Mouse (Mus musculus) hindbrain, embryonic 10.5 days (tissue): Measurements from ENCODE around the gene Tmc3. TPM values are rescaled to one million over a fixed set of nuclear protein-coding genes. Genes with fewer than 3 reads are reported as not detected.

Experiments
- DNase-seq: peaks from one replicate; pipeline ENCODE4 v3.0.0-alpha.2; 2017; ENCODE audit warnings: low spot score
- H3K27ac ChIP-seq: fragments of 300-500 bp; sonication (generic); 2 replicates; pipeline ENCODE4 v1.5.1; 2016; ENCODE audit warnings: mild to moderate bottlenecking, moderate library complexity
- H3K27me3 ChIP-seq: fragments of 300-500 bp; sonication (generic); 2 replicates; pipeline ENCODE4 v1.6.1; 2016; ENCODE audit warnings: mild to moderate bottlenecking; ENCODE audit not compliant: poor library complexity, insufficient read depth, severe bottlenecking
- H3K36me3 ChIP-seq: fragments of 300-500 bp; sonication (generic); 2 replicates; pipeline ENCODE4 v1.6.1; 2016; ENCODE audit warnings: mild to moderate bottlenecking, moderate library complexity
- H3K4me1 ChIP-seq: fragments of 300-500 bp; sonication (generic); replicated peaks from 2 replicates; pipeline ENCODE4 v1.6.1; 2016; ENCODE audit warnings: mild to moderate bottlenecking
- H3K4me3 ChIP-seq: fragments of 300-500 bp; sonication (generic); 2 replicates; pipeline ENCODE4 v1.5.1; 2016; ENCODE audit warnings: mild to moderate bottlenecking, moderate library complexity
- H3K9me3 ChIP-seq: fragments of 300-500 bp; sonication (generic); 2 replicates; pipeline ENCODE4 v1.6.1; 2016; ENCODE audit warnings: mild to moderate bottlenecking, moderate library complexity
- WGBS: fragments of 180-500 bp; shearing (Covaris S2); methylation state at CpG from one replicate; pipeline ENCODE4 v1.1.7; 2016; 5-methylcytosine and 5-hydroxymethylcytosine counted together
- polyA plus RNA-seq: library from polyadenylated mRNA; unstranded; fragments of >200 nt; fragmentation: Nextera tagmentation; extraction: Ambion mirVana; gene quantifications from 2 replicates; pipeline ENCODE4 v1.2.1, GENCODE M21; 2016

Gene Tmc3
- polyA plus RNA-seq, 1 experiment from 2014 or later: 0.80 TPM

DNA sequence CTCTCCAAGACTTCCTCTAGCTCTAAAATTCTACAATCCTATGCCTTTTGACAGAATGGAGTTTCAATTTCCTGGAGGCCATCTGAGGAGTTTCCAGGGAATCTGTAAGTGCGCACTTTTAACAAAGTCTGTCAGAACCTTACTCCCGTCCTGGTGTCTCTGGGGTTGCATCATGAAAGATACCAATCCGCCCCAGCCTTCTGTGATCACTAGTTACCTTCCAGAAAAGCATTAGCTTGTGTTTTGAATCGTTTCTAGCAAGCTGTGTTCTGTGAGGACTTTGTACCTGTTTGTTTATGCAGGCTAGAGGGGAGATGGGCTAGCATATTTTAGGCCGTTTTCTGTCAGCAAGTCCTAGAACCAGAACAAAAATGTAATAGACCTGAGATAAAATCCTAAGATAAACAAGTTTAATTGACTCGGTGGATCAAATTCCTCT lies 48.0 kb downstream of the Tmc3 start:
- H3K27ac ChIP-seq: no peak overlapping the region
- H3K4me1 ChIP-seq: peaks cover 23% of the 10 kb centered on the region
- no peaks in the 10 kb centered on the region for H3K9me3 ChIP-seq
- 57% methylated on average over 6 of the region's 6 CpGs for WGBS
- H3K36me3 ChIP-seq: peaks cover 16% of the 10 kb centered on the region
- H3K27me3 ChIP-seq: no peaks in the 10 kb centered on the region
- DNase-seq: no peak
- peak overlapping the region; percentile 71 for H3K4me3 ChIP-seq

DNA sequence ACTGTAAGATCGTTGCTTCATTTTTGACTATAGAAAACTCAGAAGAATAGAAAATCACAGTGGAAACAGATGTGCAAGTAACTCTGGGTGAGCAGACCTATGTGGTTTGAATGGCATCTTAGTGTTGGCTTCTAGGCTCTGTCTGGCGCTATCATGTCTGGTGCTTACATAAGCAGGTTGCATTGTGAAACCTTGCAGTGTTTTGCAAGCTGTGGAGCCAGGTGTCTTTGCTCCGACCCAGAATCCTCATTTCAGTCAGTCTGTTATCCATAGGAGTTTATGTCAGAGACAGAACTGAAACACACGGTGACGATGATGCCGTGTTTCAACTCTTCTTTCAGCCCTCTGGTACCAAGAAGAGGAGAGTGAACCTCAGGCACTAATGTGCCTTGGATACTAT lies 49.1 kb downstream of the Tmc3 start:
- H3K9me3 ChIP-seq: no peaks in the 10 kb centered on the region
- no peak overlapping the region for H3K27ac ChIP-seq
- no peak overlapping the region for H3K4me3 ChIP-seq
- H3K4me1 ChIP-seq: peaks cover 23% of the 10 kb centered on the region
- no peaks in the 10 kb centered on the region for H3K27me3 ChIP-seq
- no peak for DNase-seq
- WGBS: 95% methylated on average over 6 of the region's 6 CpGs
- peaks cover 21% of the 10 kb centered on the region for H3K36me3 ChIP-seq

DNA sequence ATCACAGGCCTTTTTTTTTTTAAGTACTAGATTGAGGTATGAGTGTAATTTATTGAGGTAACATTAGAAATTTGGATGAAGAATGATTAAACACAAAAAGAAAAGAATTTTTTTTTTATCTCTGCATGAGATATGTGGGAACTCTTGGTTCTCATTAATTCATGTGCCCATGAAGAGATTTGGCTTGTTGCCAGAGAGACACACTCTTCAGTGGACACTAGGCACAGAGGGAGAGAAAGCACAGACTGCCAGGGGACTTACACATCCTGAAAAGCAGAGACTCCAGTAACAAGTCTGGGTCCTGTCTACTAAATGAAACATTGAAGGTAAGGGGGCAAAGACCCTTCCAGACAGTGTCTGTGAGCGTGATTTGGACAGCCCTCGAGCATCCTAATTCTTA lies 51.0 kb downstream of the Tmc3 start:
- Histone ChIP-seq H3K27me3 (no peaks in the 10 kb centered on the region), H3K36me3 (peaks cover 30% of the 10 kb centered on the region), H3K9me3 (no peaks in the 10 kb centered on the region), H3K4me3 (no peak overlapping the region), H3K4me1 (peaks cover 22% of the 10 kb centered on the region), H3K27ac (no peak overlapping the region)
- DNase-seq: no peak
- 93% methylated on average over 2 of the region's 2 CpGs for WGBS

DNA sequence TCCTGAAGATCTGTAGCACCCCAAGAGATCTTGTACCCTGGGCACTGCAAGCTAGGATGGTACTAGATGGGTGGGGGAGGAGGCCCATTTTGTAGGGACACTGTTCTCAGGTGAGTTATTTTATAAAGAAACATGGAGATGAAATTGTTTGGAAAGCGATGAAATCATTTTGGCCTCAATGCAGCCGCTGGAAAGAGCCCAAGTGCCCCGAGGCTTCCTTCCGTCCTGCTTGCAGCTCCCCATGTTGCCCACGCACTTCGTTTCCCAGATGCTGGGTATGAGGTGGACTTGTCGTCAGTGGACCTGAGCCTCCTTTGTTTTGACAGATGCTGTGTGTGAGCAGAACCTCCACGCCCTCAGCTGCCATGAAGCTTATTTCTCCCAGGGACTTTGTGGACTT lies 51.7 kb downstream of the Tmc3 start:
- H3K27ac ChIP-seq: no peak overlapping the region
- no peak overlapping the region for H3K4me3 ChIP-seq
- H3K9me3 ChIP-seq: no peaks in the 10 kb centered on the region
- H3K36me3 ChIP-seq: peaks cover 31% of the 10 kb centered on the region
- H3K4me1 ChIP-seq: peaks cover 21% of the 10 kb centered on the region
- no peaks in the 10 kb centered on the region for H3K27me3 ChIP-seq
- no peak for DNase-seq
- 91% methylated on average over 8 of the region's 8 CpGs for WGBS

DNA sequence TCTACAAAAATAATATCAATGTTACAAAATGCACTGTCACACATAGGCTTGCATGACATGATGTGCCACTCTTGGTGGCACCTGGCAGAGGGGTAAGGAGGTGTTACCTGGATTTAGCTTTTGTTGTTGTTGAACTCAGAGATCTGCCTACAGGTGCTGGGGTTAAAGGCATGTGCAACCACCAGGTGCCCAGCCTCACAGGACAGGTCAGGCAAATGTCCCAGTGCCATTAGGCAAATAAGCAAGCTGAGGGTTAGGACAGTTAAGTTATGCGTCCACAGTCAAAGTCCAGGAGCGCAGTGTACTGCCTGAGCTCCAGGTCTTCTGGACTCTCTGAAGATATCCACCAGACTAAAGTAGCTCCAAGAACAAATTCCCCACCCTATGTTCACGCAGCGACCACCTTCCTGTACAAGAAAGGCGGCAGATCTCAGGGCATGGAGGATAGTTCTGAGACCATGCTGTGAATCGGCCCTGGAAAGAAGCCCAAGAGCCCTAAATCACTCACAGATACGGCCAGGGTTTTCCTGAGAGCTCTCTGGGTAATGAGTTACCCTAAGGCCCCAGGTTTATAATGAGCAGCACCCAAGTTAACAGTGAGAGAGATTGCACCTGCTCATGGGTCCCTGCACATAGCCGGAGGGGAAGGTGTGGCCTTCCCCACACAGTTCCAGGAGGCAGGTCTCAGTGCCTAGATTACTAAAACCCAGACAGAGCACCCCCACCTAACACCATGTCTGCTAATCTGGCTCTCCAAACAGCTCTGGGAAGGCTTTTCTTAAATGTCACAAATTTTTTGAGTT lies 53.3 kb downstream of the Tmc3 start:
- 93% methylated on average over 8 of the region's 8 CpGs for WGBS

DNA sequence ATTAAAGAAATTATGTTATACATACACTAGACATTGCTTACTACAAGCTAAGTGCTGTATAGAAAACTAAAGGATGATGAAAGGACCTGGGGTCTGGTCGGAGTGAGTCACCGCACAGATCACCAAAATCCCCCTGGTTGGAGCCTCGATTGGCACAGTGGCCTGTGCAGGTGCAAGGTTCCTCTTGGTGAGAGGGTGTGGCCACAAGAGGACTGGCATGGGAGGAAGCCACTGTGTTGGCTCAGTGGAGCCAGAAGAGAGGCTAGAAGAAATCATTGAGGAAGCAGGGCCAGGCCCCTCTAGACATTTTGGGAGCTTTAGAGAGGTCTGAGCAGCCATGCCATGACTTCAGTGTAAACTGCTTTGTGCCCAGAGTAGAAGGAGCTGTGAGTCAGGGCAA lies 54.4 kb downstream of the Tmc3 start:
- DNase-seq: no peak
- H3K9me3 ChIP-seq: no peaks in the 10 kb centered on the region
- H3K36me3 ChIP-seq: peaks cover 34% of the 10 kb centered on the region
- no peak overlapping the region for H3K27ac ChIP-seq
- H3K4me3 ChIP-seq: no peak overlapping the region
- peaks cover 9% of the 10 kb centered on the region for H3K4me1 ChIP-seq
- no peaks in the 10 kb centered on the region for H3K27me3 ChIP-seq
- WGBS: 89% methylated on average over 3 of the region's 3 CpGs

More for the DNA sequence above, 53.3 kb downstream of the Tmc3 start:
- no peaks in the 10 kb centered on the region for H3K9me3 ChIP-seq
- H3K4me1 ChIP-seq: peaks cover 16% of the 10 kb centered on the region
- DNase-seq: no peak
- H3K36me3 ChIP-seq: peaks cover 34% of the 10 kb centered on the region
- H3K27ac ChIP-seq: no peak overlapping the region
- H3K27me3 ChIP-seq: no peaks in the 10 kb centered on the region
- H3K4me3 ChIP-seq: no peak overlapping the region

DNA sequence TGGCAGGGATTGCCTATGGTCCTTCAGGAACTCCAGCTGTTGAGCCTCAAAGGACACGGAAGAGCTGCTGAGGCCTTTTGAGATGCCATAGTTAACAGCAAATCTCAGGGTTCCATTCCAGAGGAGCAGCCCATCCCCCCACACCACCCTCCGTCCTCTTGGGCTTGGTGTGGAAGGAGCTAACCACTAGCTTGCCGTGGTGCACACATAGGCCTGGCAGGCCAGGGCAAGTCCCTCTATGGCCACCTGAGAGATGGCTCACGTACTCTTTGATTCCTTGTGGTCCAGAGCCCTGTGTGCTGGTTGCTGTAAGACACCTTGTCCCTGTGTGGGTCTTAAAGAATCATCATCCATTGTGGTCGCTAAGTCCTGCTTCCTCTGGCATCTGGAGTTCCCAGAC lies 55.9 kb downstream of the Tmc3 start:
- no peaks in the 10 kb centered on the region for H3K9me3 ChIP-seq
- no peak for DNase-seq
- H3K27me3 ChIP-seq: no peaks in the 10 kb centered on the region
- peaks cover 34% of the 10 kb centered on the region for H3K36me3 ChIP-seq
- peaks cover 9% of the 10 kb centered on the region for H3K4me1 ChIP-seq
- H3K27ac ChIP-seq: 0 out of 2 replicates have a peak overlapping the region, but pooled peaks have one; percentile 8
- H3K4me3 ChIP-seq: no peak overlapping the region
- 90% methylated on average over 5 of the region's 5 CpGs for WGBS

DNA sequence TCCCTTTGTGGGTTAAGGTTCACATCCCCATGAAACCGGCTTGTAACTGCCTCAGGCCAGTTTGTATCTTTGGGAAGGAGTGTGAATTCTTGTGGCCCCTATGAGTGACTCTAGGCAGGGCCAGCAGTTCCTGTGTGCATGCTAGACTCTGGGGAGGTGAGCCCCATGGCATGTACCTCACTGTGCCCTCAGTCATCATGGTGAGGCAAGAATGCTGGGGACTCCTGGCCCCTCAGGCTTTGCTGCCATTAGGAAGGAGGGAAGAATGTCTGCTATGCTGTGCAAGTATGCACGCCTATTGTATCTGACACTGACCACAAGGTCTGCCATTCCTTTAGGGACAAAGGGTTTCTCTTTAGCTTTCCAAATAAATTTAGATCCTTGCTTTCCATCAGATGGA lies 56.4 kb downstream of the Tmc3 start:
- no peak overlapping the region for H3K4me3 ChIP-seq
- peaks cover 9% of the 10 kb centered on the region for H3K4me1 ChIP-seq
- WGBS: 53% methylated on average over 2 of the region's 2 CpGs
- peaks cover 34% of the 10 kb centered on the region for H3K36me3 ChIP-seq
- H3K9me3 ChIP-seq: no peaks in the 10 kb centered on the region
- H3K27me3 ChIP-seq: no peaks in the 10 kb centered on the region
- 0 out of 2 replicates have a peak overlapping the region, but pooled peaks have one; percentile 66 for H3K27ac ChIP-seq
- DNase-seq: peak; percentile 9

DNA sequence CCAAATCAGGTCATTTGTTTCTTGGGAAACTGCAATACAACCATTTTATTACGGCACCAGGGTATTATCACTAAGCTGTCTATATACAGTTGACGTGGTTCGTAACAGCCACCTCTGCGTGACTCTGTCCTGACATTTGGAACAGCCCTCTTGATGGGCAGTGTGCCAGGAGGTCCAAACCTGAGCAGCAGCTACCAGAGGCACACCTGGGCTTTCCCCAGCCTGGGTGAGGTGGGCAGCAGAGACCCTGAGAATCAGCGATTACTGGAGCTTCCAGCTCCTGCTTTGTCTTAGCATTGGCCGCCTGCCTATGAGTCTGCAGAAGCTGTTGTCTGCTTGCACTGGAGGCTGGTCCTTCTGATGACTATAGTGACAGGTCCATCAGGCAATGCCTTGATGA lies 58.9 kb downstream of the Tmc3 start:
- DNase-seq: no peak
- Histone ChIP-seq H3K4me1 (peaks cover 9% of the 10 kb centered on the region), H3K27me3 (no peaks in the 10 kb centered on the region), H3K36me3 (peaks cover 14% of the 10 kb centered on the region; the same call in 1 of the 2 replicates), H3K27ac (no peak overlapping the region), H3K4me3 (no peak overlapping the region), H3K9me3 (no peaks in the 10 kb centered on the region)
- WGBS: 85% methylated on average over 6 of the region's 6 CpGs

DNA sequence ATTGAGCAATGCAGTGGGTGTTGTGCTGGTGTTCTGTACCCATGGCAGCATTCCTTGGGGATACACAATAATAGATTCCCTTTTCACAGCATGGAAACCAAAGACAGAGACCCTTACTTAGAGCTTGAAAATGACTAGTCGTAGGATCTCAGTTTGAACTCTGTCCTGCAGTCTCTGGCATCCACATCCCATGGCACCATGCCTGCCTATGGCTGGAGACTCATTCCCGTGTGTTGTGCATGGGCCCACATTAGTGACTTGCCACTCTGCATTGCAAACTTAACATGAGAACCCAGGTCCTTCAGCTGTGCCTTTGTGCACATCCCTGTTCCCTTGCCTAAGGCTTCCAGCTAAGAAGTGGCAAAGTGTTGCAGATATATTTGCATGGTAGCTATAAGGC lies 60.0 kb downstream of the Tmc3 start:
- Histone ChIP-seq H3K27me3 (no peaks in the 10 kb centered on the region), H3K9me3 (no peaks in the 10 kb centered on the region), H3K4me1 (peaks cover 9% of the 10 kb centered on the region), H3K36me3 (peaks cover 13% of the 10 kb centered on the region; the same call in 1 of the 2 replicates), H3K4me3 (no peak overlapping the region), H3K27ac (no peak overlapping the region)
- no peak for DNase-seq
- WGBS: 84% methylated on average over 2 of the region's 2 CpGs

DNA sequence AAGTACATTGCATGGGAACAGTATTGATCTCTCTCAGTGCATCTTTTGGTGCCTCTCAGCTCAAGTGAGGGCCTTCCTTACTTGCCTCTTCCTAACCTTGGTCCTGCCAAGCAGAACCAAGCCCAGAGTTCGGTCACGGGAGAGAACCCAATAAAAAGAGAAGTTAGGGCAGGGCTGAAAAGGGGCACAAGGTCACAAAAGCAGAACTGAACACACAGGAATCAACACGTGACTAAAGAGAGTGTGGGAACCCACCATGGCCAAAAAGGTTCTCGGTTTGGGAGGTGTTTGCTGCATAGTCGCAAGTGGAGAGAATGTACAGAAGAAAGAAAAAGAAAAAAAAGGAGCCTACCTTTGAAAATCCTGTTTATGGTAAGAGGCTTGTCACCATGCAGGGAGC lies 60.7 kb downstream of the Tmc3 start:
- Histone ChIP-seq H3K4me3 (no peak overlapping the region), H3K9me3 (no peaks in the 10 kb centered on the region), H3K36me3 (peaks cover 7% of the 10 kb centered on the region; the same call in 1 of the 2 replicates), H3K27me3 (no peaks in the 10 kb centered on the region), H3K27ac (no peak overlapping the region), H3K4me1 (peaks cover 9% of the 10 kb centered on the region)
- DNase-seq: no peak
- WGBS: 77% methylated on average over 5 of the region's 5 CpGs

DNA sequence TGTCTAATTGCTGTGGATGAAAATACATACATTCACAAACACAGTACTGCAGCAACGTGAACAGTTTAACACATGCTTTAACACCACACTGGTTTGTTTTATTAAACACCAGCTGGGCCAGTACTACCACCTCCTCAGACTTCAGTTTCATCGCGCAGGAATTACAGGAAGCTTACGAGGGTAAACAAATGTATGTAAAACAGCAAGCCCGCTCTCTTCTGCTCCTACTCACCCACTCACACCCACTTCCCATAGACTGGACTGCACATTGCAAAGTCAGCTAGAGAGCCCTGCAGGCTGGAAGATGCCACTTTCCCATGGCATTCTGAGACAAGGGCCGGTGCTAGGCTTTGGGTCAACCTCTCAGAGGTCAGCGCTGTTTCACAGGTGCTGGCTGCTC lies 64.1 kb downstream of the Tmc3 start:
- no peaks in the 10 kb centered on the region for H3K9me3 ChIP-seq
- no peak for DNase-seq
- H3K36me3 ChIP-seq: no peaks in the 10 kb centered on the region
- no peaks in the 10 kb centered on the region for H3K27me3 ChIP-seq
- 0 out of 2 replicates have a peak overlapping the region, but pooled peaks have one; percentile 6 for H3K27ac ChIP-seq
- H3K4me1 ChIP-seq: no peaks in the 10 kb centered on the region
- no peak overlapping the region for H3K4me3 ChIP-seq
- 82% methylated on average over 7 of the region's 7 CpGs for WGBS

DNA sequence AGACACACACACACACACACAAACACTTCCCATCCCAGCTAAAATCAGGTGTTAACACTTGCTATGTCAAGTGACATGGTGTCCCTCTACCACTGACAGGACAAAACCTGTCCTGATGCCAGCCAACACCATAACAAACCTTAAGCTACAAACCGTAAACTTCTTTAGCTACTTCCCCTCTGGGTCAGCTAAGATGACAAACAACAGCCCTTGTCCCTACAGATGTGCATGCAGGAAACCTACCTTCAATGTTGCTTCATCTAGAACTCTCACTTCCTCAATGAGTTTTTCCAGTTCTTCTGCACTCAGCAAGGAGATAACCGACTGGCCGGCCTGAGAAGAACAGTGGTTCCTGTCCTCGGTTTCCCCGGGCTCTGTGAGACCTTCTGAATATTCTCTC lies 65.9 kb downstream of the Tmc3 start:
- WGBS: 94% methylated on average over 5 of the region's 5 CpGs
- DNase-seq: no peak

More for the DNA sequence above, 65.9 kb downstream of the Tmc3 start:
- Histone ChIP-seq H3K4me3 (no peak overlapping the region), H3K9me3 (no peaks in the 10 kb centered on the region), H3K4me1 (no peaks in the 10 kb centered on the region), H3K27ac (no peak overlapping the region), H3K36me3 (no peaks in the 10 kb centered on the region), H3K27me3 (no peaks in the 10 kb centered on the region)
